Mouse (Mus musculus): ENCODE data around the gene Crtap. TPM values are rescaled to one million over a fixed set of nuclear protein-coding genes. Genes with fewer than 3 reads are reported as not detected.

The Crtap gene
- total RNA-seq (2021) = 10 to 100 TPM; 30.4 to 32.4 TPM

- peak; percentile 33 for DNase-seq (ENCODE audit: low spot score)
- intact Hi-C loops (cut with DNase I) = no loop called here
Measured at GRCm38 (mm10) chr9:114389905-114390748, at the start of gene Crtap. Gene Crtap (minus strand): TSS chr9:114390675.

GRCm38 (mm10) chr9:114435668-114436067 lies 45.2 kb upstream of the Crtap start:
- intact Hi-C loops (cut with DNase I) = no loop called here
- DNase-seq (ENCODE audit: low spot score) = no peak

- intact Hi-C loops (cut with DNase I) = no loop called here
- no peak for DNase-seq (ENCODE audit: low spot score)
Measured at GRCm38 (mm10) chr9:114428103-114428834, 37.8 kb upstream of the Crtap start.

- no peak for DNase-seq (ENCODE audit: low spot score)
- intact Hi-C loops (cut with DNase I) = no loop called here
Measured at GRCm38 (mm10) chr9:114427425-114427824, 37.0 kb upstream of the Crtap start.

- intact Hi-C loops (cut with DNase I) = no loop called here
- DNase-seq (ENCODE audit: low spot score) = no peak
Measured at GRCm38 (mm10) chr9:114426201-114426600, 35.7 kb upstream of the Crtap start.

GRCm38 (mm10) chr9:114425576-114425975 lies 35.1 kb upstream of the Crtap start:
- no peak for DNase-seq (ENCODE audit: low spot score)

GRCm38 (mm10) chr9:114421797-114422196 lies 31.3 kb upstream of the Crtap start:
- DNase-seq (ENCODE audit: low spot score) = no peak
- intact Hi-C loops (cut with DNase I) = no loop called here

More at GRCm38 (mm10) chr9:114425576-114425975, 35.1 kb upstream of the Crtap start:
- intact Hi-C loops (cut with DNase I) = no loop called here

GRCm38 (mm10) chr9:114421045-114421444 lies 30.6 kb upstream of the Crtap start:
- no peak for DNase-seq (ENCODE audit: low spot score)
- intact Hi-C loops (cut with DNase I) = no loop called here

GRCm38 (mm10) chr9:114420443-114420842 lies 30.0 kb upstream of the Crtap start:
- no peak for DNase-seq (ENCODE audit: low spot score)
- intact Hi-C loops (cut with DNase I) = no loop called here

GRCm38 (mm10) chr9:114418187-114418586 lies 27.7 kb upstream of the Crtap start:
- no peak for DNase-seq (ENCODE audit: low spot score)
- intact Hi-C loops (cut with DNase I) = loop anchor here (2.0 to 5.0 kb wide), 2 partner anchors 79 to 164 kb away; no protein-coding TSS in a partner anchor

GRCm38 (mm10) chr9:114416646-114417517 lies 26.4 kb upstream of the Crtap start:
- intact Hi-C loops (cut with DNase I) = loop anchor here (5.0 kb wide), 1 partner anchor 165 kb away; no protein-coding TSS in a partner anchor
- DNase-seq (ENCODE audit: low spot score) = no peak

GRCm38 (mm10) chr9:114415701-114416100 lies 25.2 kb upstream of the Crtap start:
- DNase-seq (ENCODE audit: low spot score) = no peak
- intact Hi-C loops (cut with DNase I) = loop anchor here (5.0 kb wide), 1 partner anchor 167 kb away; no protein-coding TSS in a partner anchor

- intact Hi-C loops (cut with DNase I) = no loop called here
- no peak for DNase-seq (ENCODE audit: low spot score)
Measured at GRCm38 (mm10) chr9:114413866-114414265, 23.4 kb upstream of the Crtap start.

- intact Hi-C loops (cut with DNase I) = no loop called here
- no peak for DNase-seq (ENCODE audit: low spot score)
Measured at GRCm38 (mm10) chr9:114412406-114412805, 21.9 kb upstream of the Crtap start.

GRCm38 (mm10) chr9:114411295-114411694 lies 20.8 kb upstream of the Crtap start:
- intact Hi-C loops (cut with DNase I) = no loop called here
- no peak for DNase-seq (ENCODE audit: low spot score)

GRCm38 (mm10) chr9:114410313-114410862 lies 19.9 kb upstream of the Crtap start:
- DNase-seq (ENCODE audit: low spot score) = no peak
- intact Hi-C loops (cut with DNase I) = no loop called here

- intact Hi-C loops (cut with DNase I) = no loop called here
- DNase-seq (ENCODE audit: low spot score) = no peak
Measured at GRCm38 (mm10) chr9:114407676-114408075, 17.2 kb upstream of the Crtap start.

- intact Hi-C loops (cut with DNase I) = no loop called here
- no peak for DNase-seq (ENCODE audit: low spot score)
Measured at GRCm38 (mm10) chr9:114401685-114402080, 11.2 kb upstream of the Crtap start.

- DNase-seq (ENCODE audit: low spot score) = peak; percentile 73
- intact Hi-C loops (cut with DNase I) = no loop called here
Measured at GRCm38 (mm10) chr9:114400949-114401684, 10.6 kb upstream of the Crtap start, which contains the start of the genes Glb1 and Tmppe. Gene Glb1 (plus strand): TSS chr9:114401076. Gene Tmppe (plus strand): TSS chr9:114401105.
